Comparison of ENCODE assay signal across 18 mouse cellular contexts in genomic region chr14:100104818-100105217, GRCm38 (mm10).
DNase-seq lines count a peak whose midpoint lies in the region; ATAC-seq lines count a peak whose summit lies in the region.
"Had no signal": no experiment of that assay in that cellular context is flagged by ENCODE, and none has a peak within 500 bp of the region (broad histone marks: within the 10 kb centered on the region; RNA-seq: fewer than 3 reads in every experiment).

No protein-coding gene starts in this region.

- no peak overlapping the region for H3K4me3 ChIP-seq in forebrain, embryonic 15.5 days
- H3K4me3 ChIP-seq in midbrain, embryonic 12.5 days: no peak overlapping the region
- H3K4me3 ChIP-seq in neural tube, embryonic 15.5 days (replicated peaks): no peak overlapping the region
- H3K4me3 ChIP-seq: embryonic facial prominence, embryonic 12.5 days; myocyte had no signal

- no peaks in the 10 kb centered on the region for H3K9me3 ChIP-seq in forebrain, embryonic 15.5 days
- no peaks in the 10 kb centered on the region for H3K9me3 ChIP-seq in midbrain, embryonic 12.5 days
- H3K9me3 ChIP-seq in neural tube, embryonic 15.5 days (replicated peaks): no peaks in the 10 kb centered on the region
- H3K9me3 ChIP-seq: embryonic facial prominence, embryonic 12.5 days had no signal

- ATAC-seq in frontal cortex, adult (ENCODE audit: low TSS enrichment): peak; percentile 76
- ATAC-seq in forebrain, embryonic 15.5 days (replicated peaks): peak; percentile 73
- ATAC-seq in midbrain, embryonic 12.5 days (ENCODE audit: low FRiP score, low read depth): peak; percentile 31; the same call in 1 of the 2 replicates
- peak; percentile 53 for ATAC-seq in neural tube, embryonic 15.5 days (ENCODE audit: low FRiP score)
- no peak for ATAC-seq in activated CD4-positive, CD25-positive, alpha-beta regulatory T cell, adult 4 months
- ATAC-seq: intestine, embryonic 16.5 days; Patski had no signal

- 35% methylated on average over 12 of the region's 12 CpGs for WGBS in forebrain, embryonic 15.5 days
- 77% methylated on average over 12 of the region's 12 CpGs for WGBS in midbrain, embryonic 12.5 days
- 27% methylated on average over 12 of the region's 12 CpGs for WGBS in neural tube, embryonic 15.5 days

- peak overlapping the region; percentile 24 for H3K4me2 ChIP-seq in forebrain, embryonic 15.5 days (replicated peaks)
- no peak overlapping the region for H3K4me2 ChIP-seq in midbrain, embryonic 12.5 days (replicated peaks)
- H3K4me2 ChIP-seq in neural tube, embryonic 15.5 days: peak overlapping the region; percentile 25
- H3K4me2 ChIP-seq: embryonic facial prominence, embryonic 12.5 days; heart, embryonic 11.5 days; lung, embryonic 14.5 days had no signal

- peak overlapping the region; percentile 30; the same call in 1 of the 2 replicates for H3K9ac ChIP-seq in forebrain, embryonic 15.5 days (replicated peaks)
- H3K9ac ChIP-seq in midbrain, embryonic 12.5 days (replicated peaks): no peak overlapping the region
- H3K9ac ChIP-seq in neural tube, embryonic 15.5 days (replicated peaks): 0 out of 2 replicates have a peak overlapping the region, but pooled peaks have one; percentile 11
- H3K9ac ChIP-seq: embryonic facial prominence, embryonic 12.5 days; lung, embryonic 14.5 days had no signal

- no peaks in the 10 kb centered on the region for H3K27me3 ChIP-seq in forebrain, embryonic 15.5 days
- no peaks in the 10 kb centered on the region for H3K27me3 ChIP-seq in midbrain, embryonic 12.5 days
- no peaks in the 10 kb centered on the region for H3K27me3 ChIP-seq in neural tube, embryonic 15.5 days (replicated peaks)
- H3K27me3 ChIP-seq: embryonic facial prominence, embryonic 12.5 days had no signal

- no peak for DNase-seq in frontal cortex, postnatal 14 days (ENCODE audit: low spot score in 2 of 2)
- DNase-seq in thymus, postnatal 10 days (ENCODE audit: low spot score in 2 of 2): no peak
- no peak for DNase-seq in left cerebral cortex, postnatal 36 days (ENCODE audit: low spot score in 2 of 2)
- DNase-seq: cerebellum, adult 11 months; lung, embryonic 14.5 days; right cerebral cortex, postnatal 4 days; thymus, postnatal 25 days had no signal

- H3K36me3 ChIP-seq in forebrain, embryonic 15.5 days: no peaks in the 10 kb centered on the region
- peaks cover 5% of the 10 kb centered on the region; the same call in 1 of the 2 replicates for H3K36me3 ChIP-seq in midbrain, embryonic 12.5 days
- H3K36me3 ChIP-seq in neural tube, embryonic 15.5 days: no peaks in the 10 kb centered on the region

- intact Hi-C loops in left cerebral cortex, postnatal 36 days (cut with DNase I): no loop called here

- peaks cover 23% of the 10 kb centered on the region for H3K4me1 ChIP-seq in forebrain, embryonic 15.5 days
- H3K4me1 ChIP-seq in midbrain, embryonic 12.5 days: peaks cover 29% of the 10 kb centered on the region
- peaks cover 22% of the 10 kb centered on the region for H3K4me1 ChIP-seq in neural tube, embryonic 15.5 days
- H3K4me1 ChIP-seq: embryonic facial prominence, embryonic 12.5 days had no signal

- H3K27ac ChIP-seq in forebrain, embryonic 15.5 days (replicated peaks): peak overlapping the region; percentile 34; the same call in 1 of the 2 replicates
- peak overlapping the region; percentile 35; the same call in 1 of the 2 replicates for H3K27ac ChIP-seq in midbrain, embryonic 12.5 days (replicated peaks)
- H3K27ac ChIP-seq in neural tube, embryonic 15.5 days (replicated peaks): peak overlapping the region; percentile 72
- H3K27ac ChIP-seq: embryonic facial prominence, embryonic 12.5 days; macrophage had no signal
